Mouse (Mus musculus): ENCODE measurements at regions not wholly inside any gene's neighbourhood (a gene's known extent, or its start where the extent isn't known, plus 50 kb on each side); places are given as distances from the start of the nearest gene placed in this dataset.

DNA sequence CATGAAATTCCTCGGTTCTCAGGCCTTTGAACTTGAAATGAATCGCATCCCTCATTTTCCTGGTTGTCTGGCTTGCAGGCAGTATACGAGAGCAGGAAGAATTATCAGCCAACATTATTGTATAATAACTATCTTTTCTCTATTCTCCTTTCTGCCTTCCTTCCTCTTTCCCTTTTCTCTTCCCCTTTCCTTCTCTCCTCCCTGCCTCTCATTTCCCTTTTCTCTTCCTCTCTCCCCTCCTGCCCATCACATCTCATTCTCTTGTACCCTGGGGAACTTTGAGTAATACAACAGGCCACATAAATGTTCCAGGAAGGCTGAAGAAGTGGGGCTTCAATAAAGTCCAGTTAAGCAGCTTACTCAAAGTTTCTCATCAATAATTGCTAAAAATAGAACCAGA lies 2831.1 kb downstream of the 9330182O14Rik start:
- Histone ChIP-seq H3K27ac (ENCODE audit: control insufficient read depth, insufficient read depth, low read length) (no peak overlapping the region), H3K4me3 (ENCODE audit: control insufficient read depth, insufficient read depth, low read length) (no peak overlapping the region), H3K27me3 (ENCODE audit: control insufficient read depth, insufficient read depth, low read length) (no peaks in the 10 kb centered on the region), H3K4me1 (replicated peaks; ENCODE audit: control insufficient read depth, insufficient read depth, low read length) (no peaks in the 10 kb centered on the region), H3K36me3 (ENCODE audit: control insufficient read depth, insufficient read depth, low read length) (no peaks in the 10 kb centered on the region)
- WGBS = 73% methylated on average over 3 of the region's 3 CpGs
- no peak for DNase-seq
- TF ChIP-seq CTCF (IDR thresholded peaks at IDR 0.05; ENCODE audit: borderline replicate concordance, control insufficient read depth, extremely low read depth, insufficient read depth, low read length, poor library complexity) = no peak
- TF ChIP-seq POLR2A (IDR thresholded peaks at IDR 0.05; ENCODE audit: control insufficient read depth, extremely low read depth, insufficient read depth, low read length, poor library complexity) = no peak
